Mouse (Mus musculus) lung, postnatal 14 days (tissue): ENCODE measurements around the gene Gm14399.
"Not testable (repeated sequence)": the region's sequence is repeated elsewhere in the genome, so short reads cannot be mapped to it uniquely, and the experiment has no call there.

Experiments
- DNase-seq: peaks from one replicate; pipeline ENCODE4 v3.0.0; 2021

Gm14399 gene

DNA sequence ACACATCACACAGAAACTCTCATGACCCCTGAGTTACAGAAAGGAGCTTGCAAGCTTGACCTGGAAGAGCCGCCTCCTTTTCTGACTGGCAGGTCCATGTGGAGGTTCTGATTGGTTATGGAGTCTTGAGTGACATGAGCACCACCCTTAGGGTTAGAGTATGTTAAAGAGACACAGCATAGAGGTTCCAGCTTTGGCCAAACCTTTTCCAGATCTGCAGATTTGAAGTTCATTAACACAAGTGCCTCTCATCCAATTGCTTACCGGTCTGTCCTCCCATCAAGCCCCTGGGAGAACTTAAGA is at the start of gene Gm14399:
Gm14399 (minus strand) TSS at position 20 of the 303 bp plus-strand sequence.
- not testable (repeated sequence) for DNase-seq

- not testable (repeated sequence) for DNase-seq
Measured at GRCm38 (mm10) chr2:175179008-175179407, 37.2 kb upstream of the Gm14399 start.

- DNase-seq: no peak
Measured at GRCm38 (mm10) chr2:175176312-175176711, 34.5 kb upstream of the Gm14399 start.

DNA sequence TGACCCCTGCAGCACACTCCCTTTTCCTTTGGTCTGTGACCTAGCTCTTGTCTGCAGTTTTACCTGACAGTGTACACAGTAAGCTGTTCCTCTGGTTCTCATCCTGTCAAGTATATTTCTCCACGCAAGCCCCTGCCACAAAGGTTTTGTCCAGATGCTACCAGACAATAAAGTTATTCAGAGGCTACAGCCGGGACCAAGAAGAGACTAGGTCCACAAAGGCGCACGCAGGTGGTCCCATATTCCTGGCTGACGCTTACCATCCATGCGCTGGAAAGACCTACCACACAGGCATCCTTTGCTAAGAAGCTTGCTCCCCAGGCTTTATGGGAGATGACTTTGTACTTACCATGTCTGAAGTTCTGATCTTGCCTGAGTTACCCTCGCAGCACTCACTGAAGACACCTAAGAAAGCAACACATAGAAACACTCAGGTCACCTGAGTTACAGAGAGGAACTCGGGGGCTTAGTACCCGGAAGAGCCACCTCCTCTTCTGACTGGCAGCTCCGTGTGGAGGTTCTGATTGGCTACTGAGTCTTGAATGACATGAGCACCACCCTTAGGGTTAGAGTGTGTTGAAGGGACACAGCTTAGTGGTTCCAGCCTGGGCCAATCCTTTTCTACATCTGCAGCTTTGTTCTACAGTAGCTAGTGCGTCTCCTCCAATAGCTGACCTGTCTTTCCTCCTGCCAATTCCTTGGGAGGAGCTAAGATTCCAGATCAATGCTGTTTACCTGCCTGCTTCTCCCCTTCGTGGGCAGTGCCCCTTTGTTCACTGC is 33.8 kb upstream of the Gm14399 start, which contains the start of gene Gm14443:
Gm14443 (minus strand) TSS at position 471 of the 780 bp plus-strand sequence.
- DNase-seq: not testable (repeated sequence)

DNA sequence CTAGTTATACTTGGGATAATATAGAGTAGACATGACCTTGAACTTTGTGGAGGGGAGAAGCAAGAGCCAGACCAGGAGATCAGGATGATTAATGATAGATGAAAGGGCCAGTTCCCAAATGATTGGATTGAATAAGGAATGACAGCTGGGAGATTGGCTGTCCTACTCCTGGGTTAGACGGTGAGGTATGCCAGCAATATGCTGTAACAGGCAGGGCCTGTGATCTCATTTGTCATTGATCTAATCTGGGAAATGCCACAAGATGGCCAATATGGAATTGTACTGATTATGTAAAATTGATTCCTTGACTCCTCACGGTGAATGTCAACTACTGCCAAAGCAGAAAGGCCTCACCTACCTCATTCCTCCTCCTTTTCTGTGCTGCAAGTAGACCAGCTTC is 32.2 kb upstream of the Gm14399 start:
- DNase-seq: not testable (repeated sequence)

- DNase-seq: not testable (repeated sequence)
Measured at GRCm38 (mm10) chr2:175172906-175173595, 31.2 kb upstream of the Gm14399 start.

GRCm38 (mm10) chr2:175172123-175172522 is 30.3 kb upstream of the Gm14399 start:
- DNase-seq: no peak

DNA sequence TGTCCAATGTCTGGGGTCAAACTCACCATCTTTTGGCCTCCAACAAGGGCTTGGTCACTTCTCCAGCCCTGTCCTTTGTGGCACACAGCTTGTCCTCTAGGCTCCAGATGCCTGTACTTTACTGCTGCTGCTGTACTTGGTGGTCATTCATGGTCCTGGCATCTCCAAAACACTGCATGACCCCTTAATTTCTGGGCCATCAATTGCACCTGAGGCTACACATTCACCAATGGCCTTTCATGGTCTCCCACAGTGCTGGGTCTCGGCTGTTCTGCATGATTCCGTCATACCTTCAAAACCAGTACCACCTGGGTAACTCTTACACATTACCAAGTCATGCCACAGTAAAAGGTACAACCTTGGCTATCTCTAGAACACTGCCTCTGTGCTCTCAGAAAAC is 25.1 kb upstream of the Gm14399 start:
- not testable (repeated sequence) for DNase-seq

- not testable (repeated sequence) for DNase-seq
Measured at GRCm38 (mm10) chr2:175165110-175165509, 23.3 kb upstream of the Gm14399 start.

- not testable (repeated sequence) for DNase-seq
Measured at GRCm38 (mm10) chr2:175161438-175161837, 19.6 kb upstream of the Gm14399 start.

GRCm38 (mm10) chr2:175158642-175159041 is 16.8 kb upstream of the Gm14399 start:
- DNase-seq: no peak

DNA sequence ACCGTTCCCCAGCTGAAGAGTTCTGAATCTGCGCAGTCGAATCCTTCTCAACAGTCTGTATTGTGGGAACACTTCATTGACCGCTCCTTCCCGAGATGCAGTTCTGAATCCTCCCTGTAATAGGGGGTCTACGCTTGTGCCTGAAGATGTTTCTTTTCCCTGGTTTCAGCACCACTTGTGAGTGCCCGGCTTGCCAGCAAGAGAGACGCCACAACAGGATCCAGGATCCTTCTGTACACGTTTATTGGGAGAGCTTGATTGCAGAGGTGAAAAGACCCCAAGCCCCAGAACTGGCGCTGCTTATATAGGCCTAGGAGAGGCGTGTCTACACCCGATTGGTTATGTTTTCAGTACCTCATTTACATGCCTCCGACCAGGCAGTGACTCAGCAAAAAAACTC is 14.9 kb upstream of the Gm14399 start:
- DNase-seq: no peak

- not testable (repeated sequence) for DNase-seq
Measured at GRCm38 (mm10) chr2:175141118-175141992, 457 bp downstream of the Gm14399 start.

- not testable (repeated sequence) for DNase-seq
Measured at GRCm38 (mm10) chr2:175140624-175141023, 1.2 kb downstream of the Gm14399 start.
